Mouse (Mus musculus): ENCODE results near the gene Mut.
A peak's percentile ranks its signal among the peaks of the same experiment; 100 is the strongest.

The Mut gene

GRCm38 (mm10) chr17:40934420-40935231 lies at the start of gene Mut, which contains the start of gene Cenpq:
Mut (plus strand) TSS chr17:40934685.
Cenpq (minus strand) TSS chr17:40935047.
- DNase-seq: peak; percentile 97

GRCm38 (mm10) chr17:40885155-40885554 lies 49.3 kb upstream of the Mut start:
- no peak for DNase-seq

- DNase-seq: no peak
Measured at GRCm38 (mm10) chr17:40887849-40888536, 46.5 kb upstream of the Mut start.

GRCm38 (mm10) chr17:40896863-40897262 lies 37.6 kb upstream of the Mut start:
- DNase-seq: no peak

- peak; percentile 11 for DNase-seq
Measured at GRCm38 (mm10) chr17:40899783-40900363, 34.6 kb upstream of the Mut start.

- no peak for DNase-seq
Measured at GRCm38 (mm10) chr17:40903345-40903744, 31.1 kb upstream of the Mut start.

GRCm38 (mm10) chr17:40904056-40904597 lies 30.4 kb upstream of the Mut start:
- DNase-seq: no peak

- no peak for DNase-seq
Measured at GRCm38 (mm10) chr17:40904721-40905154, 29.7 kb upstream of the Mut start.

GRCm38 (mm10) chr17:40914250-40914649 lies 20.2 kb upstream of the Mut start, which contains the start of gene Glyatl3:
Glyatl3 (minus strand) TSS chr17:40914350.
- no peak for DNase-seq

GRCm38 (mm10) chr17:40915499-40915898 lies 19.0 kb upstream of the Mut start:
- no peak for DNase-seq

GRCm38 (mm10) chr17:40933985-40934384 lies 500 bp upstream of the Mut start:
- DNase-seq: peak; percentile 27

GRCm38 (mm10) chr17:40948518-40948917 lies 14.0 kb downstream of the Mut start:
- no peak for DNase-seq

- DNase-seq: no peak
Measured at GRCm38 (mm10) chr17:40977914-40978313, 43.4 kb downstream of the Mut start.

- DNase-seq: no peak
Measured at GRCm38 (mm10) chr17:40992102-40992501, 57.6 kb downstream of the Mut start.

Data from liver (tissue).